Mouse (Mus musculus): Measurements from ENCODE around the gene Pth2r. TPM values are rescaled to one million over a fixed set of nuclear protein-coding genes. Genes with fewer than 3 reads are reported as not detected.

The Pth2r gene
- polyA plus RNA-seq, 1 experiment: 5.3 TPM

DNA sequence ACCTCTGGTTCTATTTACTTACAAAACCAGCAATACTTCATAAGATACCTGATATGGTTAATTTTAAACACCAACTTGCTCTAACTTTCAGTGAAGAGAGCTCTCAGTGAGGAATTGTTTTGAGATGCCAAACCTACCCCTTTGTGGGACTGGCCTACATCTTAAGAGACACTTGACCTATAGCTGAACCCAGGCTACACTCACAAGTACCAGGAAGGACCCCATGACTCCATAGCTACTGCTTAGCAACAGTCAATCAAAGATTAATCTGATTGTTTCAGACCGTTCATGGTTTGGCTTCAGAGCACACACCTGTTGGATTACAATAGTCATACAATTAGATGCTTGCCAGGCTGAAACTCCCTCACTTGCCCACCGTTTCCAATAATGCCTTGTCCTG lies 71.1 kb downstream of the Pth2r start:
- no peaks in the 10 kb centered on the region for H3K4me1 ChIP-seq (ENCODE audit: control insufficient read depth, insufficient read depth, low read length)
- TF ChIP-seq POLR2A (IDR thresholded peaks at IDR 0.05; ENCODE audit: control insufficient read depth, low read depth, low read length) (no peak), CTCF (IDR thresholded peaks at IDR 0.05; ENCODE audit: control insufficient read depth, insufficient read depth, insufficient replicate concordance, low read depth, low read length) (no peak)
- H3K4me3 ChIP-seq (ENCODE audit: control insufficient read depth, low read depth, low read length): no peak overlapping the region
- no peaks in the 10 kb centered on the region for H3K27me3 ChIP-seq (ENCODE audit: control insufficient read depth, insufficient read depth, low read length)
- no peaks in the 10 kb centered on the region for H3K36me3 ChIP-seq (ENCODE audit: control insufficient read depth, insufficient read depth, low read length)
- H3K27ac ChIP-seq (ENCODE audit: control insufficient read depth, insufficient read depth, low read depth, low read length): no peak overlapping the region

GRCm38 (mm10) chr1:65354153-65354552 lies 72.3 kb downstream of the Pth2r start:
- no peaks in the 10 kb centered on the region for H3K27me3 ChIP-seq (ENCODE audit: control insufficient read depth, insufficient read depth, low read length)
- no peaks in the 10 kb centered on the region for H3K4me1 ChIP-seq (ENCODE audit: control insufficient read depth, insufficient read depth, low read length)
- H3K36me3 ChIP-seq (ENCODE audit: control insufficient read depth, insufficient read depth, low read length): no peaks in the 10 kb centered on the region
- TF ChIP-seq CTCF (IDR thresholded peaks at IDR 0.05; ENCODE audit: control insufficient read depth, insufficient read depth, insufficient replicate concordance, low read depth, low read length) (no peak), POLR2A (IDR thresholded peaks at IDR 0.05; ENCODE audit: control insufficient read depth, low read depth, low read length) (no peak)
- no peak overlapping the region for H3K27ac ChIP-seq (ENCODE audit: control insufficient read depth, insufficient read depth, low read depth, low read length)
- no peak overlapping the region for H3K4me3 ChIP-seq (ENCODE audit: control insufficient read depth, low read depth, low read length)

- Histone ChIP-seq H3K27ac (ENCODE audit: control insufficient read depth, insufficient read depth, low read depth, low read length) (no peak overlapping the region), H3K27me3 (ENCODE audit: control insufficient read depth, insufficient read depth, low read length) (no peaks in the 10 kb centered on the region), H3K4me1 (ENCODE audit: control insufficient read depth, insufficient read depth, low read length) (no peaks in the 10 kb centered on the region), H3K4me3 (ENCODE audit: control insufficient read depth, low read depth, low read length) (no peak overlapping the region), H3K36me3 (ENCODE audit: control insufficient read depth, insufficient read depth, low read length) (no peaks in the 10 kb centered on the region)
- TF ChIP-seq CTCF (IDR thresholded peaks at IDR 0.05; ENCODE audit: control insufficient read depth, insufficient read depth, insufficient replicate concordance, low read depth, low read length) (peak; percentile 95), POLR2A (IDR thresholded peaks at IDR 0.05; ENCODE audit: control insufficient read depth, low read depth, low read length) (no peak)
Measured at GRCm38 (mm10) chr1:65388328-65388727, 106.5 kb downstream of the Pth2r start.

DNA sequence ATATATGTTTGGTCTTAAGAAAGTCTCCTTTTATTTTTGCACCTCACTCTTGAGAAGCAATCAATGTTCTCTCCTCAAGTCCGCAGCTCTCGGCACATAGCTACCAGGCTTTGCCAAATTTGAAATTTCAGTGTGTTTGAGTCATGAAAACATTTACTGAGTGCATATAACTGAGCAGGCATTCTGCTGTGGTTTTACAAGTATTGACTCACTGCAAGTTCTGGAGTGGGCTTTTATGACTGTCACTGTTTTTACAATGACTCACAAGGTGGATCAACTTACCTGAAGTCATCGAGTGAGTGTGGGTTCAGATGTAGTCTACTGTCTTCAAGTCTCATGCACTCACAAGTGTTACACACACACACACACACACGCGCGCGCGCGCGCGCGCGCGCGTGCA lies 107.8 kb downstream of the Pth2r start:
- Histone ChIP-seq H3K27me3 (ENCODE audit: control insufficient read depth, insufficient read depth, low read length) (no peaks in the 10 kb centered on the region), H3K36me3 (ENCODE audit: control insufficient read depth, insufficient read depth, low read length) (no peaks in the 10 kb centered on the region), H3K4me3 (ENCODE audit: control insufficient read depth, low read depth, low read length) (no peak overlapping the region), H3K27ac (ENCODE audit: control insufficient read depth, insufficient read depth, low read depth, low read length) (no peak overlapping the region), H3K4me1 (ENCODE audit: control insufficient read depth, insufficient read depth, low read length) (no peaks in the 10 kb centered on the region)
- TF ChIP-seq CTCF (IDR thresholded peaks at IDR 0.05; ENCODE audit: control insufficient read depth, insufficient read depth, insufficient replicate concordance, low read depth, low read length) (no peak), POLR2A (IDR thresholded peaks at IDR 0.05; ENCODE audit: control insufficient read depth, low read depth, low read length) (no peak)

DNA sequence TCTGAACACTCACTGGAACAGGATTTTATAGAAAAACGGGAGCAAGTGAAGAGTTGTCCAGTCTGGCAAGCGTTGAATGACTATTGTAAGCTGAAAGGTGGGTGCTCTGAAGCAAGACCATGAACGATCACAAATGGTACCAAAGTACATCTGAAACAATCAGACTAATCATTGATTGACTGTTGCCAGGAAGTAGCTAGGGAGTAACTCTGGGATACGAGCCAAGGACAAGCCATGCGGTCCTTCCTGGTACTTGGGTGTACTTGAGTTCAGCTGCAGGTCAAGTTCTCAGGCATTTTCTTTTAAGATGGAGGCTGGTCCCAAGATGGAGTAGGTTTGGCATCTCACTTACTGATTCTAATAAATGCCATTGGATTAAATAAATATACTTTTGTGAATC lies 125.6 kb downstream of the Pth2r start:
- Histone ChIP-seq H3K4me1 (ENCODE audit: control insufficient read depth, insufficient read depth, low read length) (no peaks in the 10 kb centered on the region), H3K27ac (ENCODE audit: control insufficient read depth, insufficient read depth, low read depth, low read length) (no peak overlapping the region), H3K4me3 (ENCODE audit: control insufficient read depth, low read depth, low read length) (no peak overlapping the region), H3K36me3 (ENCODE audit: control insufficient read depth, insufficient read depth, low read length) (no peaks in the 10 kb centered on the region), H3K27me3 (ENCODE audit: control insufficient read depth, insufficient read depth, low read length) (no peaks in the 10 kb centered on the region)
- TF ChIP-seq CTCF (IDR thresholded peaks at IDR 0.05; ENCODE audit: control insufficient read depth, insufficient read depth, insufficient replicate concordance, low read depth, low read length): no peak
- no peak for TF ChIP-seq POLR2A (IDR thresholded peaks at IDR 0.05; ENCODE audit: control insufficient read depth, low read depth, low read length)

- Histone ChIP-seq H3K4me1 (ENCODE audit: control insufficient read depth, insufficient read depth, low read length) (no peaks in the 10 kb centered on the region), H3K36me3 (ENCODE audit: control insufficient read depth, insufficient read depth, low read length) (no peaks in the 10 kb centered on the region), H3K27me3 (ENCODE audit: control insufficient read depth, insufficient read depth, low read length) (no peaks in the 10 kb centered on the region), H3K4me3 (ENCODE audit: control insufficient read depth, low read depth, low read length) (no peak overlapping the region), H3K27ac (ENCODE audit: control insufficient read depth, insufficient read depth, low read depth, low read length) (no peak overlapping the region)
- TF ChIP-seq CTCF (IDR thresholded peaks at IDR 0.05; ENCODE audit: control insufficient read depth, insufficient read depth, insufficient replicate concordance, low read depth, low read length) (no peak), POLR2A (IDR thresholded peaks at IDR 0.05; ENCODE audit: control insufficient read depth, low read depth, low read length) (no peak)
Measured at GRCm38 (mm10) chr1:65420909-65421308, 139.1 kb downstream of the Pth2r start.

DNA sequence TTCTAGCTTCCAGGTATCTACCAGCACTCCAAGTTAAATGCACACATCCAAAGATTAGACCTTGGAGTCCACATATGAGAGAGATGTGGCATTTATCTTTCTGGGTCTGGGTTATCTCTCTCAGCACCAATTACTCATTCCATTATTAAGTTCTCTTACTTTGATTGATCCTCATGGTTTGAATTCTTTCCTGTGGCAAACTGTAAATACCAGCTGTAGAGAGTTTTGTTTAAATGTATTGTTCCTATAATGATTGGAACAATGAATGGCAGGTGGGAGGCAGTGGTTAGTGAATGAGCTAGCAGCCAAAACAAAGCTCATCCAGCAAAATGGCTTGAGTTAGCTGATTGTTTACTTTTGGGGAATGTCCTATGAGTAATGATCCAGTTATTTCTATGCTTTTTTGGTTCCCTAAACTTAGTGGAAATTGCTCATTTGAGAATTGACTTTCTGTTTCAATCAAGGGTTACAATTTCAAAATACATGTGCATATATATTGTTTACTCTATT lies 140.7 kb downstream of the Pth2r start:
- no peak overlapping the region for H3K4me3 ChIP-seq (ENCODE audit: control insufficient read depth, low read depth, low read length)
- H3K27me3 ChIP-seq (ENCODE audit: control insufficient read depth, insufficient read depth, low read length): no peaks in the 10 kb centered on the region
- H3K27ac ChIP-seq (ENCODE audit: control insufficient read depth, insufficient read depth, low read depth, low read length): no peak overlapping the region
- no peaks in the 10 kb centered on the region for H3K36me3 ChIP-seq (ENCODE audit: control insufficient read depth, insufficient read depth, low read length)
- H3K4me1 ChIP-seq (ENCODE audit: control insufficient read depth, insufficient read depth, low read length): no peaks in the 10 kb centered on the region
- TF ChIP-seq POLR2A (IDR thresholded peaks at IDR 0.05; ENCODE audit: control insufficient read depth, low read depth, low read length): no peak
- TF ChIP-seq CTCF (IDR thresholded peaks at IDR 0.05; ENCODE audit: control insufficient read depth, insufficient read depth, insufficient replicate concordance, low read depth, low read length): no peak

Other genes with a start within 250 kb of the Pth2r start
- 74.2 and 107 TPM in 2 replicates for gene Akr1cl, start 249.3 kb upstream of the Pth2r start, polyA plus RNA-seq (2012; rRNA removed)
- 1.4 and 1.5 TPM in 2 replicates for gene Cryge, start 230.9 kb upstream of the Pth2r start, polyA plus RNA-seq (2012; rRNA removed)
- gene Crygd, start 218.6 kb upstream of the Pth2r start, polyA plus RNA-seq (2012; rRNA removed): not detected in 2 replicates
- 0.94 and 5.6 TPM in 2 replicates for gene Crygc, start 208.4 kb upstream of the Pth2r start, polyA plus RNA-seq (2012; rRNA removed)
- gene Crygb, start 199.8 kb upstream of the Pth2r start, polyA plus RNA-seq (2012; rRNA removed): not detected in 2 replicates
- gene Cryga, start 178.7 kb upstream of the Pth2r start, polyA plus RNA-seq (2012; rRNA removed): not detected in 2 replicates
- not detected in 2 replicates for gene Gm28845, start 162.5 kb upstream of the Pth2r start, polyA plus RNA-seq (2012; rRNA removed)
- gene D630023F18Rik, start 158.8 kb upstream of the Pth2r start, polyA plus RNA-seq (2012; rRNA removed): 0.08 TPM in 1 of 2 replicates, not detected in the other
- 15.6 and 18.4 TPM in 2 replicates for gene Idh1, start 95.6 kb upstream of the Pth2r start, polyA plus RNA-seq (2012; rRNA removed)
- gene Pikfyve, start 95.4 kb upstream of the Pth2r start, polyA plus RNA-seq (2012; rRNA removed): 4.9 and 5.2 TPM in 2 replicates